Mouse (Mus musculus) kidney, postnatal 0 days (tissue): ENCODE measurements around the gene Ogdhl. TPM values are rescaled to one million over a fixed set of nuclear protein-coding genes. Genes with fewer than 3 reads are reported as not detected.
A peak's percentile ranks its signal among the peaks of the same experiment; 100 is the strongest.

ENCODE experiments used
- ATAC-seq: fragments of 200-750 bp; cut with Nextera tagmentation; replicated peaks from 2 replicates; pipeline ENCODE4 v1.8.0; 2017; ENCODE audit warnings: low read depth, moderate number of reproducible peaks, moderate TSS enrichment, moderate library complexity; ENCODE audit not compliant: low FRiP score
- DNase-seq: peaks from one replicate; pipeline ENCODE4 v3.0.0-alpha.2; 2016; ENCODE audit warnings: low spot score
- H3K27ac ChIP-seq: fragments of 300-500 bp; sonication (generic); 2 replicates; pipeline ENCODE4 v1.5.1; 2014; ENCODE audit warnings: mild to moderate bottlenecking
- H3K27me3 ChIP-seq: fragments of 300-500 bp; sonication (generic); 2 replicates; pipeline ENCODE4 v1.6.1; 2014; ENCODE audit warnings: low read length, mixed read lengths; ENCODE audit not compliant: insufficient read depth
- H3K36me3 ChIP-seq: fragments of 300-500 bp; sonication (generic); 2 replicates; pipeline ENCODE4 v1.6.1; 2014; ENCODE audit warnings: low read length, mixed read lengths; ENCODE audit not compliant: insufficient read depth
- H3K4me1 ChIP-seq: fragments of 300-500 bp; sonication (generic); replicated peaks from 2 replicates; pipeline ENCODE4 v1.6.1; 2014; ENCODE audit warnings: antibody characterized with exemption, low read length, mixed read lengths; ENCODE audit not compliant: insufficient read depth
- H3K4me2 ChIP-seq: fragments of 300-500 bp; sonication (generic); 2 replicates; pipeline ENCODE4 v1.6.1; 2014; ENCODE audit warnings: mild to moderate bottlenecking, low read length, moderate library complexity, mixed read lengths
- H3K4me3 ChIP-seq: fragments of 300-500 bp; sonication (generic); replicated peaks from 2 replicates; pipeline ENCODE4 v1.5.1; 2014; ENCODE audit warnings: low read depth, low read length
- H3K9ac ChIP-seq: fragments of 300-500 bp; sonication (generic); 2 replicates; pipeline ENCODE4 v1.6.1; 2014; ENCODE audit warnings: low read depth, low read length
- H3K9me3 ChIP-seq: fragments of 300-500 bp; sonication (generic); replicated peaks from 2 replicates; pipeline ENCODE4 v1.6.1; 2016; ENCODE audit warnings: low read length, inconsistent platforms, mixed read lengths
- CTCF ChIP-seq: IDR thresholded peaks from 2 replicates; pipeline ENCODE4 v1.5.1; 2016; ENCODE audit warnings: antibody characterized with exemption, low read depth, mild to moderate bottlenecking, moderate library complexity
- WGBS: fragments of 180-500 bp; shearing (Covaris S2); extraction: QIAGEN DNeasy Blood & Tissue Kit; methylation state at CpG from one replicate; pipeline ENCODE4 v1.1.7; 2014; 5-methylcytosine and 5-hydroxymethylcytosine counted together
- polyA plus RNA-seq: library from polyadenylated mRNA; unstranded; fragments of >200 nt; fragmentation: Nextera tagmentation; extraction: Ambion mirVana; gene quantifications from 2 replicates; pipeline ENCODE4 v1.2.1, GENCODE M21; 2015

Ogdhl gene
- 6.7 and 6.8 TPM in 2 replicates for polyA plus RNA-seq

DNA sequence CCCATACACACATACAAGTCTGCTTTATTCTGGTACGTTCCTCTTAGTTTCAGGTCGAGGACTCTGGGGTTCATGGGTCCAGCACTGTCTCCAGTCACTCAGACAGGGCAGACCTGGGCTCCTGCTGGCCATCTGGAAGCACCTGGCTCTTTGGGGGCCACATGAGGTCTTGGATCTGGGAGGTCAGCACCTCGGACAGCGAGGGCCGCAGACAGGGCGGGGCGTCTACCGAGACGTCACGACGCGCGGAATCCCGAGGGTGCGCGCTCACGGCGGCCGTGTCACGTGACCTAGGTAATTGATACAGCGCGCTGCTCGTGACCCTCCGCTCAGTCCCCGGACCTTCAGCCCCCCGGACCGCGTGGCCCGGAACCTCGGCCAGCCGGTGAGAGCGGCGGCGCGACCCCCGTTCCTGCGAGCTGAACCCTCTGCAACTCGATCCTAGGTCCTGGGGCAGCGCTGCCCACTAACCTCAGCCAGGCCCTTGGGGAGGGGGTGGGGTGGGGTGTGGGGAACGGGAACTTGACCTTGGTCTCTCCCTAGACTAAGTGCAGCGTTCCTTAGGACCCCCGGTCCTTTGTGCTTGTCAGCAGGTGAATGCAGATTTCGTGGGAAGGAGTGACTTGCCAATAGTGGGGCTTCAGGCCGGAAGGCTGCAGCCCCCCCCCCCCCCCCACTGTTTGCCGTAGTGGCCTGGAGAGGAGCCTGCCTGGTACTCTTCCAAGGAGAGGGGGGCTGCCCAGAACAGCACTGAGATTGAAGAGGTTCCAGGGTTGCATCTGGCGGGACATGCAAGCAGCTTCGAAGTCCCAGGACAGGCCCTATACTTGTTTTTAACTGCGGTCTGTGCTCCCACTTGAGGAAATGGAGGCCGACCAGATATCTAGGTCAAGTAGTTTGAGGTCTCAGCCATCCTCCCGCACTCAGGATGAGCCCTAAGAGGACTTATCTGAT is at the start of gene Ogdhl:
Gene Ogdhl (plus strand): TSS at position 288 of the 954 bp plus-strand sequence.
- DNase-seq, result peak; percentile 83
- H3K36me3 ChIP-seq, result no peaks in the 10 kb centered on the region
- H3K27me3 ChIP-seq, result no peaks in the 10 kb centered on the region
- no peaks in the 10 kb centered on the region for H3K4me1 ChIP-seq
- H3K9me3 ChIP-seq, result no peaks in the 10 kb centered on the region
- no peak within 1 kb of the TSS for H3K27ac ChIP-seq
- TF ChIP-seq CTCF, result no peak
- peak within 1 kb of the TSS; percentile 13; the same call in 1 of the 2 replicates for H3K9ac ChIP-seq
- peak within 1 kb of the TSS; percentile 68 for H3K4me2 ChIP-seq
- WGBS, result 5% methylated on average over 45 of the region's 50 CpGs
- peak within 1 kb of the TSS; percentile 45 for H3K4me3 ChIP-seq
- peak; percentile 84 for ATAC-seq

DNA sequence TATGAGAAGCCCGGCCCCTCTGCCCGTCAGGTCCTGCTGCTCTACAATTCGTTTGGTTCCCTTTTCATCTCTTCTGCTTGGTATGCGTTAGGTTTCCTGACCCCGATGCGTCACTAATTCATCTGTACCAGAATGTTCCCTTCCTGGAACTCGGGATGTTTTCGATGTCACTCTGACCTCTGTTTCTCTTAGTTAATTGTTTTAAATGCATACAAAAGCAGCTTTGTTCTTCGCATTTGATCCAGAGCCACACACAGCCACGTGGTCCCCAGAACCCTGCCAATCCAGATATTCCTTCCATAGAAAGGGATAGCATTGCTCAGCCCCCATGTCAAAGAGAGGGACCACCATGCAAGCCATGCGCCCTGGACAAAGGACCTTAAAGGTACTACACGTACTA is 20.2 kb upstream of the Ogdhl start:
- DNase-seq, result no peak

DNA sequence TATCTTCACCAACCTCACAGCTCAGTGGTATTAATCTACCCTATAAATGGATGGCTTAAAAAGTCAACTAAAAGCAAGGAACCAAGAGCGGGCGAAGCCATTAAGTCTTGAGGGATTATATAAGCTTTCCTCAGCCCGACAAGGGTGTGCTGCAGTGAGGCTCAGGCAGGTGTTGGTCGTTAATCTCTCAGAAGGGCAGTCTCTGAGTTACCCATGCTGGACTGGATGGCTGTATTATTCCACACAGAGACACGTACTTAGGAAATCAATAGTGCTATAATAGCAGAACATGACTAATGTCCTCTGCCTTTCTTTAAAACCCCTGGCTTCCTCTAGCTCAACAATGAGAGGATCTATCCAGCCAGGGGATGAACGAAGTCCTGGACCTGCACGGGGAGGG is 19.4 kb upstream of the Ogdhl start:
- H3K9ac ChIP-seq, result no peak overlapping the region
- WGBS, result 82% methylated on average over 7 of the region's 7 CpGs
- ATAC-seq, result no peak

More for the DNA sequence above, 20.2 kb upstream of the Ogdhl start:
- WGBS, result 80% methylated on average over 12 of the region's 12 CpGs
- Histone ChIP-seq H3K27ac (no peak overlapping the region), H3K4me3 (no peak overlapping the region), H3K36me3 (no peaks in the 10 kb centered on the region), H3K27me3 (no peaks in the 10 kb centered on the region), H3K9me3 (no peaks in the 10 kb centered on the region), H3K4me2 (no peak overlapping the region), H3K9ac (no peak overlapping the region), H3K4me1 (no peaks in the 10 kb centered on the region)
- no peak for ATAC-seq
- no peak for TF ChIP-seq CTCF

DNA sequence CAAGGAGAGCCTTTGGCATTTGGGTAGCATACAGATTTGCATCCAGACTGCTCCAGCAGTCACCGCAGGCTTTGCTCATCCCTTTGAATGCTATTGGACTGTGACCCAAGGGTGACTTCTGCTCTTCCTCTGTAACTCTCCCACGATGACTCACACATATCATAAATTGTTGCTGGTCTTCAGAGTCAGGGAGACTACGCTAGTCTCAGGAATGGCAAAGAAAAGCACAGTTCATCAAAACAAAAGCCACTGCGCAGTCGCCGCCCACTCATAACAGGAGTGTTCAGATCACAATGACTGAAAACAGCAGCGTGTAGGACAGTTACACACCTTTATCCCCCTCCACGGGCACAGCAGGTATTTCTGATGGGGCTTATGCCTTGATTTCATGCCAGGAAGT is 16.9 kb upstream of the Ogdhl start:
- Histone ChIP-seq H3K4me1 (no peaks in the 10 kb centered on the region), H3K27me3 (no peaks in the 10 kb centered on the region), H3K27ac (no peak overlapping the region), H3K36me3 (no peaks in the 10 kb centered on the region), H3K9me3 (no peaks in the 10 kb centered on the region), H3K4me2 (no peak overlapping the region), H3K9ac (no peak overlapping the region), H3K4me3 (no peak overlapping the region)
- TF ChIP-seq CTCF, result no peak
- peak; percentile 33 for DNase-seq
- ATAC-seq, result 0 out of 2 replicates have a peak, but pooled peaks have one; percentile 21
- 69% methylated on average over 8 of the region's 8 CpGs for WGBS

More for the DNA sequence above, 19.4 kb upstream of the Ogdhl start:
- no peak overlapping the region for H3K4me3 ChIP-seq
- DNase-seq, result no peak
- H3K9me3 ChIP-seq, result no peaks in the 10 kb centered on the region
- H3K27ac ChIP-seq, result no peak overlapping the region
- no peaks in the 10 kb centered on the region for H3K36me3 ChIP-seq
- H3K4me1 ChIP-seq, result no peaks in the 10 kb centered on the region
- no peaks in the 10 kb centered on the region for H3K27me3 ChIP-seq
- no peak overlapping the region for H3K4me2 ChIP-seq
- no peak for TF ChIP-seq CTCF

- 44% methylated on average over 8 of the region's 8 CpGs for WGBS
- Histone ChIP-seq H3K4me2 (no peak overlapping the region), H3K27me3 (no peaks in the 10 kb centered on the region)
Observed at GRCm38 (mm10) chr14:32309876-32310275, 11.9 kb upstream of the Ogdhl start.

DNA sequence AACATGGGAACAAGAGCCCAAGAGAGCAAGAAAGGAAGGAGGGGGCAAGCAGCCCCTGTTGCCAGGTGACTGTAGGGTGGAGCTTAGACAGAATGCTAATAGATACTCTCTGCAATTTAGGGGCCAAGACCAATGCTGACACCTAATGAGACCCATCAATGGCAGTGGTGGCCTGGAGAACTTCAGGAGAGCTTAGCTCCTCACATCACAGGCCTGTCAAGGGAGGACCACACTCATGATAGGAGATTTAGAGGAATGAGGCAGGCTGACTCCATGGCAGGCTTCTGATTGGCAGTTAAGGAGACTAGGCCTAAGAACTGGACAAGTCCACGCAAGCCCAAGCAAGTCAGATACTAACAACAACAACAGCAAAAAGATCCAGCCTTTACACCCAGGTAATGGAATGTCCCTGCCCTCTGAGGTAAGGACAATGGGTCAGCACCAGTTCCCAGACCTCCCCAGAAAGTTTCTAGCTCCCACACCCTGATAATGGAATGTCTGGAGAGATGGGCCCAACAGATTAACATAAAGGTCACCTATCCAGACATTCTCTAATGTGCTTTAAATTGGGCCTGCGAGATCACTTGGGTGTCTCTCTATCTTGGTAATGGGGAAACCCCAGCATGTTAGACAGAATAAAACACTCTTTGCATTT is 10.3 kb upstream of the Ogdhl start:
- H3K4me3 ChIP-seq, result no peak overlapping the region
- 98% methylated on average over 2 of the region's 2 CpGs for WGBS
- H3K9me3 ChIP-seq, result no peaks in the 10 kb centered on the region
- no peak for TF ChIP-seq CTCF
- ATAC-seq (no peak), DNase-seq (no peak)
- no peaks in the 10 kb centered on the region for H3K36me3 ChIP-seq
- H3K27ac ChIP-seq, result no peak overlapping the region
- H3K4me1 ChIP-seq, result no peaks in the 10 kb centered on the region
- H3K9ac ChIP-seq, result no peak overlapping the region
- no peaks in the 10 kb centered on the region for H3K27me3 ChIP-seq
- no peak overlapping the region for H3K4me2 ChIP-seq

More at GRCm38 (mm10) chr14:32309876-32310275, 11.9 kb upstream of the Ogdhl start:
- no peaks in the 10 kb centered on the region for H3K4me1 ChIP-seq
- TF ChIP-seq CTCF, result peak; percentile 67
- H3K9ac ChIP-seq, result no peak overlapping the region
- no peak overlapping the region for H3K4me3 ChIP-seq
- no peaks in the 10 kb centered on the region for H3K36me3 ChIP-seq
- ATAC-seq (no peak), DNase-seq (peak; percentile 40)
- H3K9me3 ChIP-seq, result no peaks in the 10 kb centered on the region
- no peak overlapping the region for H3K27ac ChIP-seq
